Mouse (Mus musculus) stomach, embryonic 16.5 days (tissue): Measurements from ENCODE around the gene Cnnm4. TPM values are rescaled to one million over a fixed set of nuclear protein-coding genes. Genes with fewer than 3 reads are reported as not detected.
A peak's percentile ranks its signal among the peaks of the same experiment; 100 is the strongest.

ENCODE experiments used
- ATAC-seq: fragments of 200-750 bp; cut with Nextera tagmentation; 2 replicates; pipeline ENCODE4 v1.8.0; 2017; ENCODE audit warnings: moderate number of reproducible peaks, moderate TSS enrichment; ENCODE audit not compliant: insufficient read depth, low FRiP score
- H3K27ac ChIP-seq: fragments of 300-500 bp; sonication (generic); 2 replicates; pipeline ENCODE4 v1.5.1; 2014; ENCODE audit warnings: low read length
- H3K27me3 ChIP-seq: fragments of 300-500 bp; sonication (generic); 2 replicates; pipeline ENCODE4 v1.6.1; 2014; ENCODE audit warnings: low read length, control low read depth, mixed read lengths; ENCODE audit not compliant: control insufficient read depth, insufficient read depth
- H3K36me3 ChIP-seq: fragments of 300-500 bp; sonication (generic); 2 replicates; pipeline ENCODE4 v1.6.1; 2014; ENCODE audit warnings: low read length; ENCODE audit not compliant: control insufficient read depth, insufficient read depth
- H3K4me1 ChIP-seq: fragments of 300-500 bp; sonication (generic); 2 replicates; pipeline ENCODE4 v1.6.1; 2014; ENCODE audit warnings: low read length, control low read depth, mixed read lengths; ENCODE audit not compliant: control insufficient read depth, insufficient read depth
- H3K4me2 ChIP-seq: fragments of 300-500 bp; sonication (generic); 2 replicates; pipeline ENCODE4 v1.6.1; 2014; ENCODE audit warnings: low read depth, low read length, mixed read lengths
- H3K4me3 ChIP-seq: fragments of 300-500 bp; sonication (generic); replicated peaks from 2 replicates; pipeline ENCODE4 v1.5.1; 2014; ENCODE audit warnings: mild to moderate bottlenecking, low read length
- H3K9ac ChIP-seq: fragments of 300-500 bp; sonication (generic); 2 replicates; pipeline ENCODE4 v1.6.1; 2014; ENCODE audit warnings: low read length
- H3K9me3 ChIP-seq: fragments of 300-500 bp; sonication (generic); replicated peaks from 2 replicates; pipeline ENCODE4 v1.6.1; 2016; ENCODE audit warnings: low read length, control low read depth; ENCODE audit not compliant: control insufficient read depth
- WGBS: fragments of 180-500 bp; shearing (Covaris S2); extraction: QIAGEN DNeasy Blood & Tissue Kit; methylation state at CpG from one replicate; pipeline ENCODE4 v1.1.7; 2014; 5-methylcytosine and 5-hydroxymethylcytosine counted together
- polyA plus RNA-seq: library from polyadenylated mRNA; unstranded; fragments of >200 nt; fragmentation: Nextera tagmentation; extraction: Ambion mirVana; gene quantifications from 2 replicates; pipeline ENCODE4 v1.2.1, GENCODE M21; 2015

Cnnm4 gene
- polyA plus RNA-seq, 1 experiment from 2014 or later, result 16.7 TPM

DNA sequence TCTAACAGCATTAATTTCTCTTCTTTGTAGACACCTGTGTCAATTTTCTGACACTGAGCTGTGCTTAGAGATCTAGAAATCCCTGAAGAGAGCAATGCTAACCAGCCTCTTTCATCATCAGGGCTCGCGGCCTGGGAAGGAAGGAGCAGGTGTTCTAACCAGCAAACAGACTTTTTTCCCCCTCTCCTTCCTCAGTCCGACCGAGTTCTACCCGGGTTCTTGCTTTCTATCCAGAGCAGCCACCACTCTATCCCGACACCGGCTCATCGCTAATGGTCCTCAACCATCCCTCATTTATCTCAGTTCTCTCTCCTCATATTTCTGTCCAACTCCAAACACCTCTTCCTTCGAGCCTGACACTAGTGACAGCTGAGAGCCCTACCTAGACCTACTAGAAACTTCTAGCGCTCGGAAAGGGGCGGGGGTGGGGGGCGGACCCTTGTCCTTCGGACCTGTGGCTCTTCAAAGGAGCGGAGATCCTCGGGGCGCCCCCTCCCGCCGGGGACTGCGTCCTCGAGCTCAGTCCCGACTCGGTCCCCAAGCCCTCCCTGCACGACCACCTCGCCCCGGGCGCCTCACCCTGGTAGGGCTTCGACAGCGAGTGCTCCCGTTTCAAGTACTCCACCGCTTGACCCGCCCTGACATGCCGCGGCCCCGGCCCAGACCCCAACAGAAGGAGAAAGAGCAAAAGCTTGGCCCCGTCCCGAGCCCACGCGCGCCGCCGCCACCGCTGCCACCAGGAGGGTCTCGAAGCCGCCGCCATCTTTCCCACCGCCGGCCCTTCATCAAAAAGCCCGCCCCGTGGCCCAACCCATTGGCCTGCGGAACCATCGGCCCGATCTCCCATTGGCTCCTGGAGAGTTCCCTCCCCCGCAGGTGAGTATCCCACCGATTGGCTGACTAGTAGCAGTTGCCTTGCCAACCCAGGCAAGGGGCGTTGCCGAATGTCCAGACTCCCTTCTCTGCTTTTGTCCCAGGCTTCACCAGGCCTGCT lies 26.7 kb upstream of the Cnnm4 start, which contains the start of gene Lman2l:
TSS of gene Lman2l (minus strand) at position 801 of the 994 bp plus-strand sequence.
- H3K4me2 ChIP-seq, result peak within 1 kb of the TSS; percentile 78
- no peaks in the 10 kb centered on the region for H3K27me3 ChIP-seq
- H3K4me1 ChIP-seq, result peaks cover 10% of the 10 kb centered on the region; the same call in 1 of the 2 replicates
- peak within 1 kb of the TSS; percentile 87 for H3K4me3 ChIP-seq
- under 1% methylated on average over 56 of the region's 57 CpGs for WGBS
- H3K36me3 ChIP-seq, result no peaks in the 10 kb centered on the region
- peak within 1 kb of the TSS; percentile 54; the same call in 1 of the 2 replicates for H3K27ac ChIP-seq
- no peaks in the 10 kb centered on the region for H3K9me3 ChIP-seq
- ATAC-seq, result peak; percentile 99
- peak within 1 kb of the TSS; percentile 88 for H3K9ac ChIP-seq

DNA sequence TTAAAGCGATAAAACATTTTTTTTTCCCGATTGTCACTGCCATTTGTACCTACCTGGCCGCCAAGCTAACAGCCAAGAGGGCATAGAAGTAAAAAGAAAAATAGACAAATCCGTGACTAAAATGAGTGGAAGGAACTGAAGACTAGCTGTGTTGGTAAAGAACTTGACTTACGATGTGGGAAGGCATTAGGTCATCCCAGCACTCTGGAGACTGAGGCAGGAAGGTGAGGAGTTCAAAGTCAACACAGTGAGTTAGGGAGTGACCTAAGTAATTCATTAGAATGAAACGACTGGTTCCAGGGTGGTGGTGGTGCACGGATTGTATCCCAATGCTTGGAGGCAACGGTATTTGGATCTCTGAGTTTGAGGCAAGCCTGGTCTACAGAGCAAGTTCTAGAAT lies 25.9 kb upstream of the Cnnm4 start:
- Histone ChIP-seq H3K27me3 (no peaks in the 10 kb centered on the region), H3K9me3 (no peaks in the 10 kb centered on the region), H3K4me2 (peak overlapping the region; percentile 41), H3K4me1 (peaks cover 10% of the 10 kb centered on the region; the same call in 1 of the 2 replicates), H3K27ac (peak overlapping the region; percentile 51; the same call in 1 of the 2 replicates), H3K36me3 (no peaks in the 10 kb centered on the region), H3K9ac (no peak overlapping the region), H3K4me3 (peak overlapping the region; percentile 87)
- no peak for ATAC-seq
- 38% methylated on average over 8 of the region's 8 CpGs for WGBS

DNA sequence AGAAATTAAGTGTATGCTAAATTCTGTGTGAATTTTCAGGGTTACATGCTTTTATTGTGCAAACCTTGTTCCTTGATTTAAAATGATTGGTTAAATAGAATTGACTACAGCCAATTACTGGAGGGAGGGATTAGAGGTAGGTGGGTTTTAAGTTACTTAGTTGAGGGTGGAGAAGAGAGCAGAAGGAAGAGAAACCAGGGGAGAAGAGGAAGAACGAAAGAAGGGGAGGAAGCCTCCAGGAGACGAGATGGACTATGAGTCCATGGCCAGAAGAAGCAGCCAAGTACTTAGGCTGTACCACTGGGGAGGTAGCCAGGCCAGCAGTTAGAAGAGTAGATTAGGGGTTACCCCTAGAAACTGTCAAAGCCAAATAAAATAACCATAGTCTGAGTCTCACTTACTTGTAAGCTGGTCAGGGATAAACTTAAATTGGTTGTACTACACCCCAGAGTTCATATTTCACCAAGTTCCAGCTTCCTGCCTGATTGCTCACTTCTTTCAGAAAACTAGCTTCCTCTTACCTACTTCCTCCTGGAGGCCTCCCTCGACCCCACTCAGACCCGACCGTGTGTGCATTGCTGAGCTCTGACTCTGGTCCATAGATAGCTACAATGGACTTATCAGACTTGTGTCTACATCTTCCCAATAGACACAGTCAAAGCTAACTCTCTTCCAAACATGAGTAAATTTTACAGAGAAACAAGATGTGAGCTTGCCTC lies 25.2 kb upstream of the Cnnm4 start:
- H3K4me2 ChIP-seq, result no peak overlapping the region
- H3K4me1 ChIP-seq, result peaks cover 10% of the 10 kb centered on the region; the same call in 1 of the 2 replicates
- H3K9me3 ChIP-seq, result no peaks in the 10 kb centered on the region
- H3K9ac ChIP-seq, result no peak overlapping the region
- 0 out of 2 replicates have a peak overlapping the region, but pooled peaks have one; percentile 51 for H3K27ac ChIP-seq
- no peaks in the 10 kb centered on the region for H3K36me3 ChIP-seq
- H3K27me3 ChIP-seq, result no peaks in the 10 kb centered on the region
- no peak overlapping the region for H3K4me3 ChIP-seq
- no peak for ATAC-seq
- WGBS, result 84% methylated on average over 5 of the region's 5 CpGs

DNA sequence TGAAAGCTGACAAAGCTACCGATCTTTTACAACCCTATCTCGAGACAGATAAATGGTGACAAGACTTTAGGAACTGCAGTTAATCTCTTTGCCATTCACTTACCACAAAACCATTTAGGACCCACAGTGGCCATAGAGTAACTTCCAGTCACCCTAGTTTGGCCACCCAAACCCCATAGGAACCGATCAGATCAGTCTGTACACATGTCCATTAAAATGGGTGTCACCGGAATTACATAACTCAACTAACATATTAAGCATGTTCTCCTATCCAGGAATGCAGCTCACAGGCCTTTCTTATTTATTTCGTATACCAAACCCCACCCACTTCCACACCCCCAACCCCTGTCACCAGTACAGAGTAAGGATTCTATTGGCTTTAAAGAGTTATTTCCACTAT lies 24.6 kb upstream of the Cnnm4 start:
- 88% methylated on average over 5 of the region's 5 CpGs for WGBS
- H3K36me3 ChIP-seq, result no peaks in the 10 kb centered on the region
- ATAC-seq, result no peak

DNA sequence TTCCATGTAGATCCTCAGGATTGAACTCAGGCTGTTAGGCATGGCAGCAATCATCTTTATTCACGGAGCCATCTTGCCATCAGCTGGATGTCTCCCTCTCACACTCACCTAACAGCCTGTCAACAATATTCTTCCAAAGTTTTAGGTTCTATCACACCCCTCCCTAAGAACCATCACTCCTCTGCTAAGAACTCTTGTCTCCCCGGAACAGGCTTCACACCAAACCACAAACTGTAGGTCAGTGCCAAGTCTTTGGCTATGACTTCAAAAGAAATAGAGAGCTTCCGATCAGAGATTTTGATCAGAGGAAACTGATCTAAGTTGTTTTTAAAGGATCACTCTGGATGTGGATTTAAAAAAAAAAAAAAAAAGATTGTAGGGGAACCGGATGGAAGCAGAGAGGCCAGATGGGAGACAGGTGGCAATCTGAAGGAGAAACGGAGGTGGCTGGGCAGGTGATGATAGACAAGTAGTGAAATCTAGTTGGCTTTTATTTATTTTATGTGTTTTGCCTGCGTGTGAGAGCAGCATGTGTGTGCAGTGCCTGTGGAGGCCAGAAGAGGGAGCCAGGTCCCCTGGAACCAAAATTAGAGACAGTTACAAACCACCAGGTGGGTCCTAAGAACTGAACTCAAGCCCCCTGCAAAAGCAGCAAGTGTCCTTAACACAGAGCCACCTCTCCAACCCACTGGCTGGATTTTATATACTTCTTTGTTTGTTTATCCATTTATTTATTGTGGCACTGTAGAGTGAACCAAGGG lies 17.2 kb upstream of the Cnnm4 start:
- H3K4me2 ChIP-seq, result no peak overlapping the region
- ATAC-seq, result no peak
- peaks cover 3% of the 10 kb centered on the region; the same call in 1 of the 2 replicates for H3K9me3 ChIP-seq
- no peak overlapping the region for H3K4me3 ChIP-seq
- 83% methylated on average over 6 of the region's 6 CpGs for WGBS
- H3K4me1 ChIP-seq, result 0 out of 2 replicates have a peak, but pooled peaks cover 2% of the 10 kb centered on the region
- H3K27ac ChIP-seq, result no peak overlapping the region
- H3K36me3 ChIP-seq, result no peaks in the 10 kb centered on the region
- no peaks in the 10 kb centered on the region for H3K27me3 ChIP-seq
- no peak overlapping the region for H3K9ac ChIP-seq

More for the DNA sequence above, 24.6 kb upstream of the Cnnm4 start:
- Histone ChIP-seq H3K27ac (no peak overlapping the region), H3K4me1 (peaks cover 10% of the 10 kb centered on the region; the same call in 1 of the 2 replicates), H3K9ac (no peak overlapping the region), H3K4me3 (no peak overlapping the region), H3K9me3 (no peaks in the 10 kb centered on the region), H3K27me3 (no peaks in the 10 kb centered on the region), H3K4me2 (no peak overlapping the region)

DNA sequence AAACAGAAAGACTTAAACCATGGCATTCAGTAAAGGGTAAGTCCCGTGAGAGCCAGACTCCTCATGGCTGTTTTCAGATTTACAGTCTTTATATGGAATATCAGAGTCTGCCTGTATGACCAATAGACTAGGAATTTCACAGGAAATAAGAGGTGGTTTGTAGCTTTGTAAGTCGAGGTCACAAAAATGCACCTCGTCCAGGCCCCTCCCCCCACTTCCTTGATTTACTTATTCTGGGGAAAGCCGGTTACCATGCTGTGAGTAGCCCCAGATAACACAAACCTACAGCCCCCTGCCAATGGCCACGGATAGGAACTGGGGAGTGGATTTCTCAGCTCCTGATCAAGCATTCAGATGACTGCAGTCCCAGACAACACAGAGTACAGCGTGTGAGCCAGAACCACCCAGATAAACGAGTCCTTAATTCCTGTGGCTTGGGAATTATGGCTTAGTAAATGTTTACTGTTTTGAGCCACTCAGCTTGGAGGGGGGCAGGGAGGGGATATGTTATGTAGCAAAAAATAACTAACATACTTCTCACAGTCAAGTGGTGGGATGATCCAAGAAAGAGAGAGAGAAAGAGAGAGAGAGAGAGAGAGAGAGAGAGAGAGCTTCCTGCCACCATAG lies 13.9 kb upstream of the Cnnm4 start:
- Histone ChIP-seq H3K27me3 (no peaks in the 10 kb centered on the region), H3K4me2 (no peak overlapping the region), H3K36me3 (no peaks in the 10 kb centered on the region), H3K9me3 (peaks cover 3% of the 10 kb centered on the region; the same call in 1 of the 2 replicates), H3K4me1 (0 out of 2 replicates have a peak, but pooled peaks cover 2% of the 10 kb centered on the region), H3K9ac (no peak overlapping the region), H3K4me3 (no peak overlapping the region), H3K27ac (0 out of 2 replicates have a peak overlapping the region, but pooled peaks have one; percentile 36)
- ATAC-seq, result no peak
- WGBS, result 15% methylated on average over 7 of the region's 7 CpGs

DNA sequence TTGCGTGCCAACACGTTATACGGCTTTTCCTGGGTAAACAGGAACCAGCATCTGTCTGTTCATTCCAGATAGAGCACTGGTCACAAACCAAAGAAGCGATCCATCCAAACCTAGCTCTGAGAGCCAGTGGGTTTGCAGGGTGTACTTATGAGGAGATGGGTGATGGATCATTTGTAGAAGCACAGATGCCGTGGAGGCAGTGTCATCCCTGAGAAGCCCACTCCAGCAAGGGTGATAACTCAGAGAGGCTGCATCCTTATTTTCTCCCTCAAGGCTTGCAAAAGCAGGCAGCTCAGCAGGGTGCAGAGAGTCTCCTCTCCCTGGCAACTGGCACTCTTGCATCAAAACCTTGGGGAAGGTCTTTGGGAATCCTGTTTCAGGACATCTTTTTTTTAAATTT lies 13.3 kb upstream of the Cnnm4 start:
- Histone ChIP-seq H3K36me3 (no peaks in the 10 kb centered on the region), H3K27ac (no peak overlapping the region), H3K9me3 (peaks cover 3% of the 10 kb centered on the region; the same call in 1 of the 2 replicates), H3K4me3 (no peak overlapping the region), H3K9ac (no peak overlapping the region), H3K27me3 (no peaks in the 10 kb centered on the region), H3K4me1 (0 out of 2 replicates have a peak, but pooled peaks cover 2% of the 10 kb centered on the region), H3K4me2 (no peak overlapping the region)
- WGBS, result 72% methylated on average over 5 of the region's 5 CpGs
- ATAC-seq, result no peak

DNA sequence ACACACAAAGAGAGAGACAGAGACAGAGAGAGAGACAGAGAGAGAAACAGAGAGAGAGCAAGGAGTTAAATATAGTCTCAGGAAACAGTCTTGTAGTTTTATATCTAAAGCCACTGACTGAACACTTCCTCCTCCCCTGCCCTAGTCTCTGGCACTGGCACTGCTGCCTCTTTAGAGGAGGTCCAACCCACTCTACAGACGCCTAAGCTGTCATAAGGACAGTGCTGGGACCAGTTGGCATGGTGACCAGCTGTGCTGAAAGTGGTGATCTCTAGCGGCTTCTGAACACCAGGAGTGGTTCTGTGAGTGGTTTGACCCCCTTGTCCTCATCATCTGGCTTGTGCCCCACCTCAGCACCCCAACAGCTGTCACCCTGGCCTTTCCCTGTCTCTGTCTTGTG lies 9.6 kb upstream of the Cnnm4 start:
- no peaks in the 10 kb centered on the region for H3K36me3 ChIP-seq
- no peak for ATAC-seq
- H3K9me3 ChIP-seq, result no peaks in the 10 kb centered on the region
- 37% methylated on average over 2 of the region's 2 CpGs for WGBS
- H3K27me3 ChIP-seq, result no peaks in the 10 kb centered on the region
- H3K4me2 ChIP-seq, result no peak overlapping the region
- H3K4me1 ChIP-seq, result 0 out of 2 replicates have a peak, but pooled peaks cover 2% of the 10 kb centered on the region
- no peak overlapping the region for H3K27ac ChIP-seq
- H3K4me3 ChIP-seq, result no peak overlapping the region
- H3K9ac ChIP-seq, result no peak overlapping the region
